Mouse (Mus musculus) lung, adult 2 months (tissue): ENCODE results near the gene Herc4. TPM values are rescaled to one million over a fixed set of nuclear protein-coding genes. Genes with fewer than 3 reads are reported as not detected.

Experiments used
- DNase-seq: peaks from one replicate; pipeline ENCODE4 v3.0.0; 2022
- H3K4me1 ChIP-seq: fragments of 200-500 bp; 2 replicates; pipeline ENCODE4 v1.6.1; 2011; ENCODE audit warnings: low read length; ENCODE audit not compliant: control insufficient read depth, insufficient read depth
- H3K4me3 ChIP-seq: fragments of 200-500 bp; replicated peaks from 2 replicates; pipeline ENCODE3; 2011; ENCODE audit warnings: low read depth, mild to moderate bottlenecking, control low read depth, low read length; ENCODE audit errors: extremely low read depth
- CTCF ChIP-seq: fragments of 200-500 bp; IDR thresholded peaks from 2 replicates; pipeline ENCODE4 v1.5.1; 2011; ENCODE audit warnings: mild to moderate bottlenecking, low read length, control low read depth; ENCODE audit not compliant: insufficient read depth
- POLR2A ChIP-seq: fragments of 200-500 bp; IDR thresholded peaks from 2 replicates; pipeline ENCODE4 v1.6.1; 2011; ENCODE audit warnings: low read depth, mild to moderate bottlenecking, control low read depth, low read length, borderline replicate concordance; ENCODE audit errors: extremely low read depth
- WGBS: fragments of 180-500 bp; shearing (Covaris S2); methylation state at CpG from one replicate; pipeline ENCODE4 v1.1.7; 2018; 5-methylcytosine and 5-hydroxymethylcytosine counted together
- polyA plus RNA-seq: library from polyadenylated mRNA; depleted of rRNA; stranded (reverse); fragments of >200 nt; gene quantifications from 2 replicates; pipeline ENCODE4 v1.2.3, GENCODE M21; 2012

Gene Herc4
- polyA plus RNA-seq, 1 experiment: 16.6 TPM

GRCm38 (mm10) chr10:63234133-63234532 lies 9.5 kb upstream of the Herc4 start:
- TF ChIP-seq POLR2A (no peak), CTCF (no peak)
- 87% methylated on average over 5 of the region's 5 CpGs for WGBS
- no peak for DNase-seq
- Histone ChIP-seq H3K4me1 (peaks cover 2% of the 10 kb centered on the region), H3K4me3 (no peak overlapping the region)

GRCm38 (mm10) chr10:63235889-63236288 lies 7.7 kb upstream of the Herc4 start:
- no peak overlapping the region for H3K4me3 ChIP-seq
- DNase-seq: no peak
- no peak for TF ChIP-seq POLR2A
- no peak for TF ChIP-seq CTCF
- 83% methylated on average over 8 of the region's 8 CpGs for WGBS
- peaks cover 2% of the 10 kb centered on the region for H3K4me1 ChIP-seq

- no peak overlapping the region for H3K4me3 ChIP-seq
- 92% methylated on average over 6 of the region's 6 CpGs for WGBS
- DNase-seq: no peak
- no peaks in the 10 kb centered on the region for H3K4me1 ChIP-seq
- no peak for TF ChIP-seq CTCF
- TF ChIP-seq POLR2A: no peak
Measured at GRCm38 (mm10) chr10:63236663-63237062, 6.9 kb upstream of the Herc4 start.

- no peak for TF ChIP-seq POLR2A
- TF ChIP-seq CTCF: no peak
- 84% methylated on average over 2 of the region's 2 CpGs for WGBS
- no peak for DNase-seq
- H3K4me3 ChIP-seq: no peak overlapping the region
- H3K4me1 ChIP-seq: no peaks in the 10 kb centered on the region
Measured at GRCm38 (mm10) chr10:63237206-63237605, 6.4 kb upstream of the Herc4 start.

GRCm38 (mm10) chr10:63238090-63238489 lies 5.5 kb upstream of the Herc4 start:
- TF ChIP-seq CTCF (no peak), POLR2A (no peak)
- H3K4me3 ChIP-seq: no peak overlapping the region
- WGBS: 71% methylated on average over 4 of the region's 4 CpGs
- DNase-seq: no peak
- peaks cover 5% of the 10 kb centered on the region for H3K4me1 ChIP-seq

- TF ChIP-seq CTCF: no peak
- no peak for TF ChIP-seq POLR2A
- Histone ChIP-seq H3K4me1 (peaks cover 5% of the 10 kb centered on the region), H3K4me3 (no peak overlapping the region)
- no peak for DNase-seq
- WGBS: 73% methylated on average over 2 of the region's 2 CpGs
Measured at GRCm38 (mm10) chr10:63239848-63240247, 3.8 kb upstream of the Herc4 start.

DNA sequence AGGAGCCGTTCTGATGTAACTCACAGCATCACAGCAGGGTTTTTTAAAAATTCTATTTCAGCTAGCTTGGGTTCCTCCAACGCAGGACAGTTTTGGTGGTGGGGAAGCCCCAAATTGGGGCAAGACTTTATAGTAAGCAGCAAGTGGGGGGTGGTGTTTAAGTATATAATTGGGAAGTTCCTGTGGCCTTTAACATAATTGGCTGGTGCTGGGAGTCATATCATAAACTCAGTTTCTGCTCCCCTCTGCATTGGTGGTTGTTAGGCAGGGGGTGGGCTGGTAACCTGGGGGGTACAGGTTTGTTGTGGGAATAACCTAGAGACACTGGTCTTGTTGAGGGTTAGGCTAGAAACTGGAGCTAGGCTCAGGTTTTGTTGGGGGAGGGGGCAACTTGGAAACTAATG lies 2.7 kb upstream of the Herc4 start:
- WGBS: 70% methylated on average over 2 of the region's 2 CpGs
- no peak overlapping the region for H3K4me3 ChIP-seq
- DNase-seq: no peak
- H3K4me1 ChIP-seq: peaks cover 8% of the 10 kb centered on the region
- TF ChIP-seq CTCF: no peak
- TF ChIP-seq POLR2A: no peak

DNA sequence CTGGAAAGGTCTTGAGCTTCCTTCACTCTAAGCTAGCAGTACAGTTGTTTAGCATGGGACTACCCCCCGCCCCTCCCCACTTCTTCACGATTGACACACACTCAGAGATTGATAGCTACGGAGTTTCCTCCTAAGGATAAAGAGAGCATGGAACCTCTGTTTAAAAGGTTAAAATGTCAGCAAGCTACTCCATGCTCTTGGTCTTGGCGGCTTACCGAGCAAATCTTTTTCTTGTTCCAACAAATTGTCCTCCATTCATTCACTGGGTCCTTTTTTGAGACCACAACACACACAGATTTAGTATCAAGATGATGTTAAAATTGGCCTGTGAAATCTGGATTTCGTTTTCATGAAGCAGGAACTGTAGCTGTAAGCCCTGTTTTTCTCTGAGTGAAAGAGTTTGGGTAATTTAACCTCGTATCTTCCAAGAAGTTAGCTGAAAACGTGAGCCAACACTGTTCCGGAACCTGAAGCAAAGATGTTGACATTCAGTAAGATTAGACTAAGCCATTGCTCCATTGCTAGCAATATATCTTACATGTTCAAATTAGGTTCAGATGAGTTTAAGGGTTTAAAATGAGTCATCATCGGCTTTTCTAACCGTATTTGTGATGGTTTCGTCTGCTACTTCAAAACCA lies 693 bp upstream of the Herc4 start:
- DNase-seq: no peak
- Histone ChIP-seq H3K4me1 (peaks cover 12% of the 10 kb centered on the region), H3K4me3 (peak overlapping the region; percentile 3)
- no peak for TF ChIP-seq POLR2A
- TF ChIP-seq CTCF: no peak
- WGBS: 10% methylated on average over 12 of the region's 12 CpGs

- no peak for DNase-seq
Measured at GRCm38 (mm10) chr10:63244055-63244671, 553 bp downstream of the Herc4 start.

DNA sequence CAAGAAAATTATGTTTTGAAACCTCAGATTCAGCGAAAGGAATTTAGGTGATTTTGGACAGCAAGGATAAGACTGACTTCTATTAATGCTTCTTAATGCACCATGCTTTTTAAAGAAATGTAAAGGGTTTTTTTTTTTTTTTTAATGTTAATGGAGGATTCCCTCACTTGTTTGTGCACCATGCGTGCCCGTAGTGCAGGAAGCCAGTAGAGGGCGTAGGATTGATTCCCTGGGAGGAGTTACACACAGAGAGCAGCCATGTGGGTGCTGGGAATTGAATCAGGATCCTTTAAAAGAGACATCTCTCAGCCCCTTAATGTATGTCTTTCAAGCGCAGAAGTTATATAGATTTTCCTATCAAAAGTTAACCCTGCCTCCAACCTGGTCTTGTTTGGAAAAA lies 1.1 kb downstream of the Herc4 start:
- no peak for DNase-seq

More at GRCm38 (mm10) chr10:63244055-63244671, 553 bp downstream of the Herc4 start:
- Histone ChIP-seq H3K4me3 (peak overlapping the region; percentile 94), H3K4me1 (peaks cover 12% of the 10 kb centered on the region)
- WGBS: 0% methylated on average over 41 of the region's 41 CpGs
- TF ChIP-seq CTCF (no peak), POLR2A (no peak)

GRCm38 (mm10) chr10:63245846-63246245 lies 2.2 kb downstream of the Herc4 start:
- H3K4me1 ChIP-seq: peaks cover 12% of the 10 kb centered on the region
- TF ChIP-seq POLR2A (no peak), CTCF (no peak)
- H3K4me3 ChIP-seq: no peak overlapping the region
- WGBS: 80% methylated on average over 3 of the region's 3 CpGs
- no peak for DNase-seq

More for the DNA sequence above, 1.1 kb downstream of the Herc4 start:
- H3K4me3 ChIP-seq: peak overlapping the region; percentile 94
- TF ChIP-seq POLR2A (no peak), CTCF (peak; percentile 40; the same call in 1 of the 2 replicates)
- peaks cover 12% of the 10 kb centered on the region for H3K4me1 ChIP-seq
- 16% methylated on average over 5 of the region's 5 CpGs for WGBS
